Mouse (Mus musculus) monocyte, adult 5-6 weeks (primary cell): ENCODE results near the gene Npy4r. TPM values are rescaled to one million over a fixed set of nuclear protein-coding genes. Genes with fewer than 3 reads are reported as not detected.

Experiments used
- ATAC-seq: fragments of 153-309, 156-312 bp; replicated peaks from 2 replicates; pipeline ENCODE4 v1.8.0; 2017; ENCODE audit warnings: mild to moderate bottlenecking; ENCODE audit not compliant: low TSS enrichment, insufficient number of reproducible peaks, severe bottlenecking, poor library complexity, low FRiP score
- total RNA-seq: library from RNA; stranded (forward); fragments of 200-1000, 200-491, 200-594 nt; gene quantifications from 3 replicates; pipeline ENCODE4 v1.2.3, GENCODE M21; 2017

Npy4r gene
- total RNA-seq, 1 experiment from 2014 or later = not detected

DNA sequence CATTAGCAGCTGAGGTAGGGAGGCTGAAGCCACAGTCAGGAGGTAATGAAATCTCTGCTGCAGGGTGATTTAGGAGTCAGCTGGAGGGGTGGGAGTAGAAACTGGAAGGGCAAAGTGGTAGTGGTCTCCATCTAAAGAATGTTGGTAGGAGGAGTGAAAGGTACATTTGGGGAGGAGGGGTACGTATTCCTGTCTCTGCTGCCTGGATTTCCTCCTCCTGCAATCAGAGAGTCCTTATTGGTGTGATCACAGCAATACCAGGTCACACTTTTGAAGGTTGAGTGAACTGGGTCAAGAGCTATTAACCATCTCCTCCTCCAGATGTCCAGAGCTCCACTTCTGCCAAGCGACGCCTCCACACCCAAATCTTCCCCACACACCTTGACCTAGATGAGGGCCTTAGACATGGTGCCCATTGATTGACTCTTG is 31.4 kb downstream of the Npy4r start:
- no peak for ATAC-seq

DNA sequence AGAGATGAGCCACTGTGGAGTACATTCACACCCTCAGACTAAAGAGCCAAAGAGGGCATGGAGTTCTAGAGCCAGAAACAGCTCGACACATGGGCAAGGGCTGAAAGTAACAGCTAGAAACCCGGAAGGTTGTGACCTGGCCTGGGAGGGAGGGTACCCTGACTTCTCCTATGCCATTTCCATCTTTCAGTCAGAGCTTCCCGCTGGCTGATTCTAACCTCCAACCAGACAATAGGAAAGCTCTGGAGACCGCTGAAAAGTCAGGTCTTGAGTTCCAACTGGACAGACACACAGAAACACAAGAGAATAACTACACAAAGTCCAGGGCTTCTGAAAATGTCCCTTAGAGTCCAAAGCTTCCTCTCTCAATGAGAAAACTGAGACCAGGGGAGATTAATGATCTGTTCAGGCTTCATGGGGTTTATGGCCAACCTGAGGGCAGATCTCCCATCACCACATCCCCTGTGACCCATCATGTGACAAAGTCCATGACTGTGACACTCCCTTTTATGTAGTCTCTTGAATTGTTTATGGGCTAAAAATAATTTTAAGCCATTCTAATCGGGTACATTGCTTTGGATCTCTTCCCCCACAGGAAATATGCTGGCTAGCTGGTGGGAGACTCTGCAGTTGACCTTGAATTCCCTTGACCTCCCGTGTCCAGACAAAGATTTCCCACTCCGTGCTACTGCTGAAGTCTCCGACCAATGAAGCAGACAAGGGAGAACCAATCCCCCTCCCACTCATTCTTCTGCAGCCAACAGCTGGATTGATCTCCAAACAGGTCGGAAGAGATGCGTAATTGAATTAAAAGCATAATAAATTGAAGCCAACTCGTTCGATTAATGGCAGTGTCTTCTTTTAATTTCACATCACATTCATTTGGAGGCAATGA is 32.0 kb downstream of the Npy4r start:
- no peak for ATAC-seq

DNA sequence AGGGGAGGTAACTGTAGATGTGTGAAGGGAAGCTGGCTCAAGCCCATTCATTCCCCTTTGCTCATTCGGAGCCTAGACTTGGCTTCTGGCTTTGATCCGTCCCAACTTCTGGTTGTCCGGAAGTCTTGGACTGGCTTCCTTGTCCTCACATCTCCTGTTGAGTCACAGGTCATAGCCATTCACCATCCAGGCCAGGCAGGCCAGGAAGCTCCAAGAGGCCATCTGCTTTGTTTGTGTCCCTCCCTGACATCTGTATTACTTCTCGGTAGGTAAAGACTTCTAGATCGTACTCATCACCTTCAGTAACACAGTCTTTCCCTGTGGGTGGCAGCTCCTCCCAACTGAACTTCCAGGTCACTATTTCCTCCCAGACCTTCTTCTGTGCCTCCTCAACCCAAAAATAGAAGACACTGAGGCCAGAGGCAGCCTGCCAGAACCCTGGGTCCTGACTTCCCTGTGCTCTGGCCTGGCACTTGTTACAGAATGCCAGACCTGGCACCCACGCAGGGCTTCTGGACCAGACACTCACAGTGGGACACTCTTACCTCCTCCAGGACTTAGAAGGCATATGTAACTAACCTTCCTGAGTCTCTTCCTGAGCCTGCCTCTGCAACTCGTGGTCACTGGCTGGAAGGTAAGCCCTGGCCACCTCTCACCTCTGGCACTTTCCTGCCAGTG is 33.1 kb downstream of the Npy4r start:
- ATAC-seq = no peak

DNA sequence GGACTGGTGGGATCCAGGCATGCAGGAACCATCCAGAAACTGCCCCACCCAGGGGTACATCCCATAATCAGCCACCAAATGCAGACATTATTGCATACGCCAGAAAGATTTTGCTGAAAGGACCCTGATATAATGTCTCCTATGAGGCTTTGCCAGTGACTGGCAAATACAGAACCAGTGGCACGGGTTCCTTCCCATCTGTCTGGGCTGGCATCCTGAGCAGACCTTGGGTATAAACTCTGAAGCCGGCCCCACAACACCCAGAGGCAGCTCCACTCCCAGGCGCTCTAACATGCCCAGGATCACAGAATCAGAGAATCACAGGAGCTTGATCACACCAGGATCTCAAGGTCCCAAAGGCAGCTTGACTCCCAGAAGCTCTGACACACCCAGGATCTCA is 38.0 kb downstream of the Npy4r start:
- ATAC-seq = no peak

DNA sequence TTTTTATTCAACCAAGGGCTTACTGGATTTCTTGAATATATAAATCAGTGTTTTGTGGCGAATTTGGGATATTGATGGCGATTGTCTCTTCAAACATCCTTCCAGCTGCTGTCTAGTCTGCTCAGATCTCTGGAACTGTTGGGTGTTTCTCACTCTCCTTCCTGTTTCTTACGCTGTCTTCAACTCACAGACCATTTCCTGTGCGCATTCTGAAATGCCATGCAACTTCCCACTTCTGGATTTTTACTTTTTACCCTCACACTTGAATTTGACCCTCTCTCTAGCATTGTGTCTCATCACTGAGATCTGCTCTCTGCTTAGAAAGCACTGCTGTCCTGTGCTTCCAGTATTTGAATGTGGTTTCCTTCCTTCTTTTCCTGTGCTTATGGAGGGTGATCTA is 44.7 kb downstream of the Npy4r start:
- no peak for ATAC-seq

DNA sequence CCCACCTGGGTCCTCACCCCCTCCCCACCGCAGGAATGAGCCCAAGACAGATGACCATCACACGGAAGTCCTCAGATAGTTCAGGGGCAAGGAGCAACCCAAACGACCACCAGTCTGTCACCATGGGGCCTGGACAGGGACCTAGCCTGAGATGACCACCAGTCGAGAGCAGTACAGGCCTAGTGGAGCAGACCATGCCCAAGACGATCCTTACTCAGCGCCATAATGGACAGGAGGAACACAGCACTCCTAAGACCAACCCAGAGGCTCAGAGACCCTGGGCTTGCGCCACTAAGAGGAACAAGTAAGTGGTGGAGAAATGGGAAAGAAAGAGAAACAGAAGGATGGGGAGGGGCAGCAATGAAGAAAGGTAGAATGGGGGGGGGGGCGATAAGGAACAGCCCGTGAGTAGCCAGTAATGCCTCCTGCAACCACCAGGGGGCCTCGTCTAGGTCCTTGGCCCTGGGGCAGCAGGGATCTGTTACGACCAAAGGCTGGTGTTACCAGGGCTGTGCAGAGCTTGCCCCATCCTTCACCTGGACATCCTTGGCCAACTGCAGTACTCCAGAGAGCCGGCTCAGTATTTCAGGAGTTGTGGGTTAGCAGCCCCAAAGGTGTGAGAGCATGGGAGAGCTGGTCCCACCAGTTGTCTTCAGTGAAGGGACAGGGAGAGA is 45.8 kb downstream of the Npy4r start:
- no peak; the same call in 1 of the 2 replicates for ATAC-seq

DNA sequence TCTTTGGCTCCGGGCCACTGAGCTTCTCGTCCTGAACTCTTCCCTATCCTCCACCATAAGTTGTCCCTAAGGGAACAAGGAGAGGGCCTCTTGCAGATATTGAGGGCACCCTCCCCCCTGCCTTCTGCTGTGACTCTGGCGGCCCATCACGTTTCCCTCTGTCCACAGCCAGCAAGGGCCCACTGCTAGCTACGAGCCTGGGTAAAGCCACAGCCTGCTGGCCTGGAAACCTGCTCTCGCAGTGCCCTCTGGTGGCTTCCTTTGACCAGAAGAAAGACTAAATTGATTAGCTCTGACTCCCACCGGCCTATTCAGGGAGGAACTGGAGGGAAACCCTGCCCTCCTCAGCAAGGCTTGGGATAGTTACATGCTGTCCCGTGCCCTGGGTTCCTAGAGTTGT is 47.4 kb downstream of the Npy4r start:
- ATAC-seq = no peak

DNA sequence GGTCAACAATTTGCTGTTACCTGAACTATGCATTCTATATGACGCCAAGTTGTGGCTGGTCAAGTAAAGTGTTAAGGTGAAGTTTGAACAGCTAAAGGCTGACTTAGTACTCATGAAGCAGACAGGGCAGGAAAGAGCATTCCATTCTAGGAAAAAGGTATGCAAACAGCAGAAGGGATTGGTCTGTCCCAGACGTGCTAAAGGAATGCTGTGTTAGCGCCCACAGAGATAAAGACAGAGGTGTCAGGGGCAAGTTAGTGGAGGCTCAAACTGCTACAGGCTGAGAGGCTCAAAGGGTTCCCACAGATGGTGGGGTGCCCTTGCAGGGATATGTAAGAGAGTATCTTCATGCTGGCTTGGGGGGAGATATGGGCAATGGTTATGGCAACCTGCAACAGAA is 48.4 kb downstream of the Npy4r start:
- no peak for ATAC-seq

DNA sequence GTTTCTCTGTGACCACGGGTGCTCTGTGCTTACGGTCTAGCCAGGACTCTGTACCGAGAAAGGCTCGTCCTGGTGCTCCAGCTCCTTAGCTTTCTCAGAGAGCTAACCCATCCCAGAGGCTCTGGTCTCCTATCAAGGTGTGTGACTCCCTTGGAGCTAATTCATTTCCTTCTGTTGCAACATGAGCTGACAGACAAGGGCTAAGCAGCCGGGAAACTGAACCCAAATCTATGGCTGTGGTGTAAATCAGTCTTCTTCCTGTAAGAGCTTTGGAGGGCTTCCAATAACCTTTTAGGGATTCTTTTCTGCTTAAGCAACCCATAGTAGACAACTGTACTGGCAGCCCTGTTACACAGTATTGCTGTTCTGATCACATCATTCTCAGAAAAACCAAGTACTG is 49.7 kb downstream of the Npy4r start, which contains the start of gene A630023A22Rik:
TSS of gene A630023A22Rik (minus strand) at position 154 of the 400 bp plus-strand sequence.
- ATAC-seq = no peak

DNA sequence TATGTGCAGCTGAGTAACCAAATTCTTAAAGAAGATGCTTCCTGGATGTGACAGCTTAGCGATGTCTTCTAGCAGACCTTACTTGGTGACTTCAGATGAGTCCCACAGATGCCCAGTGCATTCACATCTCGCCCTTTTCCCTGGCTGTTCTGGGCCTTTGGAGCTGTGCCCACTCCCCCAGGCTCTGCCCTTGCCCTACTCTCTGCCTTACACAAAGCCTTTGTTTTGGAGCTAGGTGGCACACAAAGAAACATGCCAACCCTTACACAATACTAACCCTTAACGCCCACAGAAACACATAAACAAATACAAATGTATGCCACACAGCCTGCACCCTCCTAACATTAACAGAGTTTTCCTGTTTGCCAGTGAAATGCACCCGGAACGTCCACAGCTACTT is 56.1 kb downstream of the Npy4r start:
- no peak for ATAC-seq

Other genes with a start within 250 kb of the Npy4r start
- 0.19 TPM in 1 of 3 replicates, not detected in the others for gene Gdf10, start 228.9 kb downstream of the Npy4r start, total RNA-seq
- not detected in 3 replicates for gene Gdf2, start 211.4 kb downstream of the Npy4r start, total RNA-seq
- gene Rbp3, start 198.5 kb downstream of the Npy4r start, total RNA-seq = not detected in 3 replicates
- gene Zfp488, start 173.7 kb downstream of the Npy4r start, total RNA-seq = not detected in 3 replicates
- not detected in 3 replicates for gene Gm30083, start 137.3 kb downstream of the Npy4r start, total RNA-seq
- gene Gm5460, start 135.7 kb downstream of the Npy4r start, total RNA-seq = not detected in 3 replicates
- not detected in 3 replicates for gene Antxrl, start 99.8 kb downstream of the Npy4r start, total RNA-seq
- 3.4 to 4.0 TPM (median 3.6 TPM) in 3 replicates for gene Anxa8, start 66.5 kb downstream of the Npy4r start, total RNA-seq
- not detected in 3 replicates for gene A630023A22Rik, start 49.7 kb downstream of the Npy4r start, total RNA-seq
- 0.10 TPM in 1 of 3 replicates, not detected in the others for gene Gprin2, start 49.2 kb upstream of the Npy4r start, total RNA-seq
- gene Syt15, start 67.1 kb upstream of the Npy4r start, total RNA-seq = 0.10 to 0.53 TPM in 2 of 3 replicates, not detected in the other
- gene Shld2, start 158.0 kb upstream of the Npy4r start, total RNA-seq = 17.0 to 26.5 TPM (median 21.5 TPM) in 3 replicates
- 385 to 458 TPM (median 387 TPM) in 3 replicates for gene Glud1, start 158.2 kb upstream of the Npy4r start, total RNA-seq
- gene Fam25c, start 202.9 kb upstream of the Npy4r start, total RNA-seq = not detected in 3 replicates
- not detected in 3 replicates for gene Sncg, start 222.3 kb upstream of the Npy4r start, total RNA-seq
- gene Mmrn2, start 223.0 kb upstream of the Npy4r start, total RNA-seq = not detected in 3 replicates